Mouse (Mus musculus): ENCODE results near the gene Gm11563.
A peak's percentile ranks its signal among the peaks of the same experiment; 100 is the strongest.
"Not testable (repeated sequence)": the region's sequence is repeated elsewhere in the genome, so short reads cannot be mapped to it uniquely, and the experiment has no call there.

DNA sequence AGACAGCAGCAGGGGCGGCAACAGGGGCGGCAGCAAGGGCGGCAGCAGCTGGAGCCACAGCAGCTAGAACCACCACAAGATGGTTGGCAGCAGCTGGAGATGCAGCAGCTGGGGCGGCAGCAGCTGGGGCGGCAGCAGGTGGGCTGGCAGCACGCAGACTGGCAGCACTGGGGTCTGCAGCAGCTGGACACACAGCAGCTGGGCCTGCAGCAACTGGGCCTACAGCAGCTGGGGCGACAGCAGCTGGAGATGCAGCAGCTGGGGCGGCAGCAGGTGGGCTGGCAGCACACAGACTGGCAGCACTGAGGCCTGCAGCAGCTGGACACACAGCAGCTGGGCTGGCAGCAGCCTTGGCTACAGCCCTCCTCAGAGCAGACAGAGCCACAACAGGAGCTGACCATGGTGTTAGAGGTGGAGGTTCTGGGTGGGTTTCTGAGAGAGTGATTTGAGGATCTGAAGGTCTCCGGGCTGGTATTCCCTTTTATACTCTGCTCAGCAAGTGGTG, 15.1 kb downstream of the Gm11563 start, which contains the start of gene Krtap4-7:
- TF ChIP-seq POLR2A (IDR thresholded peaks at IDR 0.05; ENCODE audit: insufficient read length, low read depth); MAX (IDR thresholded peaks at IDR 0.05; ENCODE audit: low read depth); USF1 (IDR thresholded peaks at IDR 0.05; ENCODE audit: low read depth); REST (IDR thresholded peaks at IDR 0.05; ENCODE audit: insufficient read depth, insufficient read length); CEBPB (IDR thresholded peaks at IDR 0.05; ENCODE audit: insufficient read depth, poor library complexity, severe bottlenecking): not testable (repeated sequence)
- peak in 2 of 3 experiments; percentile 11 to 41 for TF ChIP-seq MYOG (IDR thresholded peaks at IDR 0.05; ENCODE audit: control insufficient read depth in 1 of 3, insufficient read depth in 1 of 3, insufficient read length in 2 of 3, low read depth in 2 of 3)
- peak; percentile 4 for TF ChIP-seq TCF12 (IDR thresholded peaks at IDR 0.05; ENCODE audit: insufficient read depth, poor library complexity, severe bottlenecking)
- TF ChIP-seq MYOD1 (IDR thresholded peaks at IDR 0.05; ENCODE audit: control insufficient read depth in 1 of 3, insufficient read length in 2 of 3, low read depth in 2 of 3), result peak in 2 of 3 experiments; percentile 65 to 66
